Mouse (Mus musculus): Measurements from ENCODE around the gene Krtap2-4.

DNA sequence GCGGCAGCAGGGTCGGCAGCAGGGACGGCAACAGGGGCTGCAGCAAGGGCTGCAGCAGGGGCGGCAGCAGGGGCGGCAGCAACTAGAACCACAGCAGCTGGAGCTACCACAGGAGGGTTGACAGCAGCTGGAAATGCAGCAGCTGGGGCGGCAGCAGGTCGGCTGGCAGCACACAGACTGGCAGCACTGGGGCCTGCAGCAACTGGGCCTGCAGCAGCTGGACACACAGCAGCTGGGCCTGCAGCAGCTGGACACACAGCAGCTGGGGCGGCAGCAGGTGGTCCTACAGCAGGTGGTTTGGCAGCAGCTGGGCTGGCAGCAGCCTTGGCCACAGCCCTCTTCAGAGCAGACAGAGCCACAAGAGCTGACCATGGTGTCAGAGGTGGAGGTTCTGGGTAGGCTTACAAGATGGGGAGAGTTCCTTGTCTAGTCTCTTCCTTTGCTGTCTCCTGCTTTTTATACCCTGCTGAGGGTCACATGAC lies 20.0 kb upstream of the Krtap2-4 start, which contains the start of gene Krtap4-2:
- TF ChIP-seq CTCF (IDR thresholded peaks at IDR 0.05; ENCODE audit: low read depth, low read length) (no peak), GATA1 (IDR thresholded peaks at IDR 0.05; ENCODE audit: borderline replicate concordance, low read length) (no peak)
